Mouse (Mus musculus): ENCODE data around the gene Mthfd2.

- TF ChIP-seq CTCF (IDR thresholded peaks at IDR 0.05; ENCODE audit: low read depth) (no peak), EP300 (IDR thresholded peaks at IDR 0.05; ENCODE audit: low read depth) (no peak)
Observed at GRCm38 (mm10) chr6:83326761-83327160, 1.1 kb upstream of the Mthfd2 start.

Measured in liver, embryonic 14.5 days (tissue).